ENCODE assay signal across 9 mouse cellular contexts in the genomic region with DNA sequence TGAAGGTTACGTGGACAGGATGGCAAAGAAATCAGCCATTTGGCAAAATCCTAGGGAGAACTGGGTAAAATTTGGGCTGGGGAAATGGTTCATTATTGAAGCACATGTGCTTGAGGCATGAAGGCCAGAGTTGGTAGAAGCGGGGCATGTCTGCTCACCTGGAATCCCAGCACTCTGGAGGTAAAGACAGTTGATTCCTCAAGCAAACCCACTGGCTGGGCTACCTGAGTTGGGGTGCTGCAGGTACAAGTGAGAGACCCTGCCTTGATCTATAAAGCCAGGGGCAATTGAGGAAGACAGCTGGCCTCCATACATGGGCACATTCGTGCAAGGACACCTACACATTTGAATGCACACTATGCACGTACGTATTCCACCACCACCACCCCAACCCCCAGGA. TPM values are rescaled to one million over a fixed set of nuclear protein-coding genes. Genes with fewer than 3 reads are reported as not detected.
DNase-seq lines count a peak whose midpoint lies in the region; ATAC-seq lines count a peak whose summit lies in the region.
"Had no signal": no experiment of that assay in that cellular context is flagged by ENCODE, and none has a peak within 500 bp of the region (broad histone marks: within the 10 kb centered on the region; RNA-seq: fewer than 3 reads in every experiment).

No protein-coding gene starts in this region.

- 88% methylated on average over 5 of the region's 5 CpGs for WGBS in intestine, embryonic 14.5 days
- WGBS in neural tube, embryonic 14.5 days = 95% methylated on average over 5 of the region's 5 CpGs

- H3K36me3 ChIP-seq in megakaryocyte, embryonic 14.5 days (replicated peaks; ENCODE audit: low read length) = peaks cover 48% of the 10 kb centered on the region
- peaks cover 34% of the 10 kb centered on the region for H3K36me3 ChIP-seq in intestine, embryonic 14.5 days (ENCODE audit: control insufficient read depth, insufficient read depth, low read length)
- no peaks in the 10 kb centered on the region for H3K36me3 ChIP-seq in neural tube, embryonic 14.5 days (ENCODE audit: control insufficient read depth, insufficient read depth, low read length)

- H3K9ac ChIP-seq in intestine, embryonic 14.5 days (ENCODE audit: low read length) = no peak overlapping the region
- H3K9ac ChIP-seq in neural tube, embryonic 14.5 days (replicated peaks; ENCODE audit: low read depth, low read length) = no peak overlapping the region

- no peak for ATAC-seq in cerebellum, adult (ENCODE audit: insufficient number of reproducible peaks, low FRiP score, low TSS enrichment)
- ATAC-seq in megakaryocyte, adult 5-6 weeks (ENCODE audit: poor library complexity, severe bottlenecking) = no peak
- no peak for ATAC-seq in intestine, embryonic 14.5 days (replicated peaks; ENCODE audit: low FRiP score, low TSS enrichment, low read depth)
- no peak for ATAC-seq in neural tube, embryonic 14.5 days (ENCODE audit: low read depth)

- DNase-seq in cerebellum, adult 9-11 months = peak; percentile 32
- DNase-seq in intestine, embryonic 14.5 days (ENCODE audit: low spot score) = no peak
- DNase-seq in left cerebral cortex, adult 11 months (ENCODE audit: low spot score) = no peak
- no peak for DNase-seq in layer of hippocampus, postnatal 14 days (ENCODE audit: low spot score in 2 of 2)

- peaks cover 47% of the 10 kb centered on the region for H3K4me1 ChIP-seq in megakaryocyte, embryonic 14.5 days
- peaks cover 5% of the 10 kb centered on the region for H3K4me1 ChIP-seq in intestine, embryonic 14.5 days (replicated peaks; ENCODE audit: control insufficient read depth, insufficient read depth, low read length)
- no peaks in the 10 kb centered on the region for H3K4me1 ChIP-seq in neural tube, embryonic 14.5 days (ENCODE audit: control insufficient read depth, insufficient read depth, low read length)

- peak overlapping the region; percentile 73 for H3K4me2 ChIP-seq in intestine, embryonic 14.5 days (ENCODE audit: low read length)
- peak overlapping the region; percentile 59 for H3K4me2 ChIP-seq in neural tube, embryonic 14.5 days (ENCODE audit: low read depth, low read length)

- no peaks in the 10 kb centered on the region for H3K9me3 ChIP-seq in megakaryocyte, embryonic 14.5 days
- H3K9me3 ChIP-seq in intestine, embryonic 14.5 days (ENCODE audit: control insufficient read depth, low read length) = no peaks in the 10 kb centered on the region
- H3K9me3 ChIP-seq in neural tube, embryonic 14.5 days (ENCODE audit: control insufficient read depth, low read length) = no peaks in the 10 kb centered on the region

- peak overlapping the region; percentile 95 for H3K4me3 ChIP-seq in megakaryocyte, embryonic 14.5 days (replicated peaks)
- H3K4me3 ChIP-seq in intestine, embryonic 14.5 days (ENCODE audit: low read depth, low read length) = peak overlapping the region; percentile 51
- peak overlapping the region; percentile 57 for H3K4me3 ChIP-seq in neural tube, embryonic 14.5 days (ENCODE audit: low read depth, low read length)

- no peaks in the 10 kb centered on the region for H3K27me3 ChIP-seq in megakaryocyte, embryonic 14.5 days (replicated peaks)
- no peaks in the 10 kb centered on the region for H3K27me3 ChIP-seq in intestine, embryonic 14.5 days (replicated peaks; ENCODE audit: control insufficient read depth, insufficient read depth, low read length)
- no peaks in the 10 kb centered on the region for H3K27me3 ChIP-seq in neural tube, embryonic 14.5 days (ENCODE audit: control insufficient read depth, insufficient read depth, low read length)

- H3K27ac ChIP-seq in intestine, embryonic 14.5 days (ENCODE audit: low read depth) = no peak overlapping the region
- H3K27ac ChIP-seq in neural tube, embryonic 14.5 days (ENCODE audit: low read depth, low read length) = no peak overlapping the region

RNA-seq across cellular contexts. Expression of a gene that starts 0.9 kb away (rescaled TPM):
- 18.7 and 29.5 TPM in 2 replicates for polyA plus RNA-seq in megakaryocyte, embryonic 14.5 days (2012; ENCODE audit: insufficient read depth, low replicate concordance)
- 18.7 and 19.8 TPM in 2 replicates for total RNA-seq in megakaryocyte, adult 5-6 weeks (2015)
- total RNA-seq in megakaryocyte, adult 5-6 weeks (2017) = 29.5 and 36.7 TPM in 2 replicates
- polyA plus RNA-seq in intestine, embryonic 14.5 days (2014; fragmentation: Nextera tagmentation; extraction: Ambion mirVana) = 40.9 and 43.4 TPM in 2 replicates
- 44.5 and 48.7 TPM in 2 replicates for polyA plus RNA-seq in neural tube, embryonic 14.5 days (2014; fragmentation: Nextera tagmentation; extraction: Ambion mirVana)
- total RNA-seq in layer of hippocampus, postnatal 14 days (2021) = 10 to 100 TPM; 37.3 to 39.2 TPM

RNA-seq across cellular contexts. Expression of a gene that starts 4.4 kb away (rescaled TPM):
- not detected in 2 replicates for polyA plus RNA-seq in megakaryocyte, embryonic 14.5 days (2012; ENCODE audit: insufficient read depth, low replicate concordance)
- total RNA-seq in megakaryocyte, adult 5-6 weeks (2015) = not detected in 2 replicates
- total RNA-seq in megakaryocyte, adult 5-6 weeks (2017) = not detected in 2 replicates
- 0.60 and 1.1 TPM in 2 replicates for polyA plus RNA-seq in intestine, embryonic 14.5 days (2014; fragmentation: Nextera tagmentation; extraction: Ambion mirVana)
- not detected in 2 replicates for polyA plus RNA-seq in neural tube, embryonic 14.5 days (2014; fragmentation: Nextera tagmentation; extraction: Ambion mirVana)
- under 1 TPM in 1 of 2 experiments, not detected in 1; 0.57 TPM for total RNA-seq in layer of hippocampus, postnatal 14 days (2021)
- total RNA-seq: megakaryocyte progenitor cell, adult 5-6 weeks had no signal

RNA-seq across cellular contexts. Expression of a gene that starts 6.4 kb away (rescaled TPM):
- polyA plus RNA-seq in megakaryocyte, embryonic 14.5 days (2012; ENCODE audit: insufficient read depth, low replicate concordance) = 12.5 TPM in 1 of 2 replicates, not detected in the other
- 18.3 and 18.4 TPM in 2 replicates for total RNA-seq in megakaryocyte, adult 5-6 weeks (2015)
- 27.0 and 34.3 TPM in 2 replicates for total RNA-seq in megakaryocyte, adult 5-6 weeks (2017)
- 3.9 and 5.4 TPM in 2 replicates for polyA plus RNA-seq in intestine, embryonic 14.5 days (2014; fragmentation: Nextera tagmentation; extraction: Ambion mirVana)
- polyA plus RNA-seq in neural tube, embryonic 14.5 days (2014; fragmentation: Nextera tagmentation; extraction: Ambion mirVana) = 0.19 and 2.1 TPM in 2 replicates
- total RNA-seq in layer of hippocampus, postnatal 14 days (2021) = 1 to 10 TPM; 1.9 to 2.0 TPM

RNA-seq across cellular contexts. Expression of a gene that starts 38.7 kb away (rescaled TPM):
- 31.9 and 39.7 TPM in 2 replicates for polyA plus RNA-seq in megakaryocyte, embryonic 14.5 days (2012; ENCODE audit: insufficient read depth, low replicate concordance)
- 40.4 TPM in 2 replicates for total RNA-seq in megakaryocyte, adult 5-6 weeks (2015)
- total RNA-seq in megakaryocyte, adult 5-6 weeks (2017) = 39.9 and 50.1 TPM in 2 replicates
- polyA plus RNA-seq in intestine, embryonic 14.5 days (2014; fragmentation: Nextera tagmentation; extraction: Ambion mirVana) = 44.1 and 48.7 TPM in 2 replicates
- polyA plus RNA-seq in neural tube, embryonic 14.5 days (2014; fragmentation: Nextera tagmentation; extraction: Ambion mirVana) = 37.6 and 39.2 TPM in 2 replicates
- 10 to 100 TPM; 38.3 to 42.6 TPM for total RNA-seq in layer of hippocampus, postnatal 14 days (2021)

RNA-seq across cellular contexts. Expression of a gene that starts 38.9 kb away (rescaled TPM):
- polyA plus RNA-seq in megakaryocyte, embryonic 14.5 days (2012; ENCODE audit: insufficient read depth, low replicate concordance) = 233 and 501 TPM in 2 replicates
- total RNA-seq in megakaryocyte, adult 5-6 weeks (2015) = 31.5 and 33.7 TPM in 2 replicates
- total RNA-seq in megakaryocyte, adult 5-6 weeks (2017) = 19.4 and 20.9 TPM in 2 replicates
- 93.8 and 98.4 TPM in 2 replicates for polyA plus RNA-seq in intestine, embryonic 14.5 days (2014; fragmentation: Nextera tagmentation; extraction: Ambion mirVana)
- polyA plus RNA-seq in neural tube, embryonic 14.5 days (2014; fragmentation: Nextera tagmentation; extraction: Ambion mirVana) = 38.1 and 40.2 TPM in 2 replicates
- total RNA-seq in layer of hippocampus, postnatal 14 days (2021) = 10 to 100 TPM; 29.3 to 29.8 TPM
